Mouse (Mus musculus) T-helper 2 cell (primary cell): ENCODE results near the gene Ccr10.

Experiments
- in situ Hi-C: fragments of 300-600 bp; cut with MboI, MseI; formaldehyde crosslinking; loops from one replicate; pipeline ENCODE4 v1.15.1; 2025; ENCODE audit warnings: high pct_unique_total_duplicates

Ccr10 gene

DNA sequence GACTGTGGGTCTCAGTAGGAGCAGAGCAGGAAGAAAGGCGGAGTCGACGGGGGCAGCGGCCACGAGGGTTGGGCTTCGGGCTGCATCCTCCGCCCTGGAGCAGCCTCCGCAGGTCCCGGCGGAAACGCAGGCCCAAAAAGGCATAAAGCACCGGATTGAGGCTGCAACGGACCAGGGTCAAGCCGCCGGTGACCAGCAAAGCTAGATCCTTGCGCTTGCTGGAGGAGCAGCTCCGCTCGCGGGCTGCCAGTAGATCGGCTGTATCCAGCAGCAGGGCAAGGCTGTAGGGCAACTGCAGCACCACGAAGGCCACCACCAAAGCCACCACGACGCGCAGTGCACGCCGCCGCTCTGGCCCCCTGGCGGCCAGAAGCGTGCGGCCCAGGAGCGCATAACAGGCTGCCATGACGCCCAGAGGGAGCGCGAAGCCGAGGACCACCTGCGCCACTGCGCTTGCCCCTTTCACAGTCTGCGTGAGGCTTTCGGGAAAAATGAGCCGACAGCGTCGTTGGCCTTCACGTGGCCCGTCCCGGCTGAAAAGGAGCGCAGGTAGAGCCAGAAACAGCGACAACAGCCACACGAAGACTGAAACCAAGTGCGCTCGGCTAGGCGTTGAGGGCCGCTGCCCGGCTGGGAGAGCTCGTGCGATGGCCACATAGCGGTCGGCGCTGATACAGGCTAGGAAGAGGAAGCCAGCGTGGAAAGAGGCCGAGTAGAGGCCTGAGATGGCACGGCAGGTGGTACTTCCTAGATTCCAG is 1.4 kb downstream of the Ccr10 start:
- in situ Hi-C loops: loop anchor here (10.0 kb wide), 1 partner anchor 629 kb away; the partner anchor contains the start of gene Ttc25

DNA sequence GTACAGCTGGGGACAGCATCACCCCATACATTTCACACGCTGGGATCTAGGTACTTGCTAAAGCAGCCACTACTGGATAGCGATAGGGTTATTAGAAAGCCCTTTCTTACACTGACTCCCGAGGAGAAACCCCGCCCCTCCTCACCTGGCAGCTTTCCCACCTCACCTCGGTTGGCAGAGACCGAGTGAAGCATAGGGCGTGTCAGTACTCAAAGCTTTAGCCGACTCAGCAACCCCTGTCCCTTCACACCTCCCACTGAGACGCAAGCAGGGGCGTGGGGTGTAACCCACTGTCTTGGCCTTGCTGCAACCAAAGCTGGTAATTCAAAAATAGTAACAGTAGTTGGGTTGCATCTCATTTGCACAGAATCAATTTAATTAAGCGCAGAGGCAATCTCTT is 2.1 kb downstream of the Ccr10 start:
- in situ Hi-C loops: loop anchor here (10.0 kb wide), 1 partner anchor 628 kb away; the partner anchor contains the start of gene Ttc25

DNA sequence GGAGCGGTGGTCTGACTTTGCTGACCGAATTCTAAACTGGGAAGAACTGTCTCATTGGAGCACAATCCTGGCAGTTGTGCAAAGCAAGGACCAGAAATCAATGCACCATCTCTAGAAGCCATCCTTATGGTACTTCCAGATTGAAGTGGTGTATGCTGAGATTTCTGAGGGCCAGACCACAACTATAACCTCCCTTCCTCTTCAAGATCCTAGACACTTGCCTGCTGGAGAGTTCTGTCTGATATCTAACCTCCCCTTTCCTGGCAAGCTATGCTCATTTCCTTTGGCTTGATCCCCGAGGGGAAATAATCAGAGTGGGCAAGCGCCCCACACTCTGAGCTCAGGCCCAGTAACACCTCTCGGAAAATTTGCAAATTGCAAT is 2.8 kb downstream of the Ccr10 start:
- in situ Hi-C loops: loop anchor here (10.0 kb wide), 1 partner anchor 628 kb away; the partner anchor contains the start of gene Ttc25

DNA sequence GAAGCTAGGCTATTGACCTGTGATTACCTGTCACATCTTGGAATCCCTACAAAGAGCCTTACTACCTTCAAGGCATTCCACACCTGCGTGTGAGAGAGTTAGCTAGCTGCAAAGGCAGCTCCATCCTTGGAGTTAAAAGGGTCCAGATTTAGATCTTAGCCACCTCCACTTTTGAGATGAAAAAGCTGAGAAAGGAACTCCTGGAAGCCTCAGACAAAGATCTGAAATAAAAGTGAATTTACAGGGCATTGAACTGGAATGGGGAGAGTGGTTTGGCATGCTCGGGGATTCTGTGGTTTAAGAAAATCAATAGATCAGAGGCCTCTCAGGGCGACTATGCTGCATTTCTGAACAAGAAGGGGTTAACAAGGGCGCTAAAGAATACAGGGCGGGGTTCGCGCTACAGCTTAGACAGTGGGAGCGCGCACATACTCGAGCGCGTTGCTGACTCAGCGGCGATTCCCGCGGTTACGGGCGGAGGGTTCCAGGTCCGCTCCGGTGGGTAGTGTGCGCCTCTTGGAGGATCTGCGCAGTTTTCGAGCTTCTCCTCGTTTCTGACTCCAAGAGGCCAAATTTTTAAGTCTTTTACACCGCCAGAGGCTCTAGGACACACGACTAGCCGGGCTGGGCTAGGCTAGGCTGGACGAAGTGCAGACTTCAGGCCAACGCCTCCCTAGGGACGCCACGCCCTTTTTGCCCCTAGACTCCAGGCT is 3.4 kb downstream of the Ccr10 start:
- in situ Hi-C loops: loop anchor here (10.0 kb wide), 1 partner anchor 627 kb away; the partner anchor contains the start of gene Ttc25

DNA sequence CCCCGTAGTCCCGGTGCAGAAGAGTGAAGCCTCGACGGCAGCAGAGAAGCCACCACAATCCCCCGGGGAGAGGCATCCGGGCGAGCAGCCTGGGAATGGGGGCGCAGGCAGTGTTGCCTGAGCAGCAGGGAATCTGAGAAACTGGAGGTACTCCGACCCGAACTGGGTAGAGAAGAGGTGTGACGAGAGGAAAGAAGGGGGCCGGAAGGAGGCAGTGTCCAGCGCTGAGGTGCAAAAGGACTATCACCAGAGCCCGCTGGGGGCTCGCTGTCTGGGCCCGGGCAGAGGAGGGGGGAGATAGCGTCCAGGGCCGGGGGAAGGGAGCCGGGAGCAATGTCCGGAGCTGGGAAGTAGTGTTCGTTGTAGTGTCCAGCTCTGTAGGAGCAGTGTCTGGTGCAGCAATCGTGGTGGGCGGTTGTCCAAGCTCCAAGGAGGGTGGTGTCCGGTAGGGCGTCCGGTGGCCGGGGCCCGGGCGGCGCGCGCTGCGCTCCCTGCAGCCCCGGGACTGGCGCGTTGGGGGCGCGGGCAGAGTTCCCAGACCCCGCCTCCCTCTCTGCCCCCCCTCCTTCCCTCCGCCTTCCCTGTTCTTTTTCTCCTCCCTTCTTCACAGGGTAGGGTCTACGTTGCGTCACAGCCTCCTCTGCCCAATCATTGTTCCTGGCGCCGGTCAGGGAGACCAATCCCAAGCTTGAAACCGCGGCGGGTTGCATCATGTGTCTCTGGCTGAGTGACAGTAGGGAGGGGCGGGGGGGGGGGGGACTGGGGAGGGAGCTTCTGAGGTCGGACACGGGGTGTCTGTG is 4.2 kb downstream of the Ccr10 start, which contains the start of gene Plekhh3:
TSS of gene Plekhh3 (minus strand) at position 541 of the 800 bp plus-strand sequence.
- in situ Hi-C loops: loop anchor here (10.0 kb wide), 1 partner anchor 626 kb away; the partner anchor contains the start of gene Ttc25

DNA sequence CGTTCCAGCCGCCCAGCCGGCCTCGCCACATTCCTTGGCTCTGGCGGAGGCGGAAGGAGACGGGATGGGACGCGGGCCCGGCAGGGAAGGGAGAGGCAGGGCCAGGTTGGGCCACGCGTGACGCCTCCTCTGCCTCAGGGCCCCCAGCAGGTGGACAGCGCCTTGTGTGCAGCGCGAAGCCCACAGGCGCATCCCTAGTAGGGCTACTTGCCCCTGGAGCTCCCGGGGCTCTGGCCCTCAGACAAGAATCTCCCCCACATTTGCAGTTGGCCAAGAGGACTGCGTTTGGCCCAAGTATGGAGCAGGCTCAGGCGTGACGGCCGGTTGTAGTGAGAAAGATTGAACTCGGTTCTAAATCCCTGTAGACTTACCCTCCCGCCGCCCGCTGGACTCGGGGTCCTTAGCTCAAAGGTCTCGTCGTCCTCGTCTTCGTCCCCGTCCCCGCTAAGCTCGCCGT is 4.9 kb downstream of the Ccr10 start, which contains the start of gene Cntnap1:
TSS of gene Cntnap1 (plus strand) at position 170 of the 457 bp plus-strand sequence.
- in situ Hi-C loops: loop anchor here (10.0 kb wide), 1 partner anchor 626 kb away; the partner anchor contains the start of gene Ttc25

DNA sequence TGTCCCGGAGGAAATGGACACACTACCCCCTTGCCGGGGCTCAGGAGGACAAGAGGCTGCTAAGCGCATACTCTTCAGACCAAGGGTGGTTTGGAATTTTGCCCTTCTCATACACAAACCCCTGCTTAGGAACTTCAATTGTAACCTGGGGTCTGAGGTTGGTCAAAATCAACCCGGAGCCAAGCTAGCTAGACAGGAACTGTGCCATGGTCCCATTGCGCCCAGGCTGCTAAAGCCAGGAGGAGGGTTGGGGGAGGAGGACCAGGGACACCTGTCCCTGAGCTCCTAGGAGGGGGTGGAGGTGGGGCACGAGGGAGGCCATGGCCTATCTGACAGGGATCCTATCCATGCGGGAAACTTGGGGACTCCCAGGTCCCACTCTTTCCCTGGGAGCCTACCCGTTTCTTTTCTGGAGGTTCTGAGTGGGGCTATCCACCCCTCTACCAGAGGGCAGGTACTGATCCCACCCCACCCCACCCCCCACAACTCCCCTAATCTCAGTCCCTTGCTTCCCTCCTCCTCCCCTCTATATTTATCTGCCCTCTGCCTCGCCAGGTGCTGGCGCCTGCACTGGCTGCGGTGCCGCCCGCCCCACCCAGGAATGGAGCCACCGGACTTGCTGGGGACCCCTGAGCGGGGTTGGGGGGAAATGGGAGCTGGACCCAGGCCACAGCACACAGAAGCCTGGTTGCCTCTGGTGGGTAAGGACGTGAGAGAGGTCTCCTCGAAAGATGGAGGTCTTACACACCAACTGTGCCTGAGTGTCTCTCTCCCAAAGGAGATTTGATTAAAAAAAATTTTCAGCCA is 5.7 kb downstream of the Ccr10 start:
- in situ Hi-C loops: loop anchor here (10.0 kb wide), 1 partner anchor 625 kb away; the partner anchor contains the start of gene Ttc25

DNA sequence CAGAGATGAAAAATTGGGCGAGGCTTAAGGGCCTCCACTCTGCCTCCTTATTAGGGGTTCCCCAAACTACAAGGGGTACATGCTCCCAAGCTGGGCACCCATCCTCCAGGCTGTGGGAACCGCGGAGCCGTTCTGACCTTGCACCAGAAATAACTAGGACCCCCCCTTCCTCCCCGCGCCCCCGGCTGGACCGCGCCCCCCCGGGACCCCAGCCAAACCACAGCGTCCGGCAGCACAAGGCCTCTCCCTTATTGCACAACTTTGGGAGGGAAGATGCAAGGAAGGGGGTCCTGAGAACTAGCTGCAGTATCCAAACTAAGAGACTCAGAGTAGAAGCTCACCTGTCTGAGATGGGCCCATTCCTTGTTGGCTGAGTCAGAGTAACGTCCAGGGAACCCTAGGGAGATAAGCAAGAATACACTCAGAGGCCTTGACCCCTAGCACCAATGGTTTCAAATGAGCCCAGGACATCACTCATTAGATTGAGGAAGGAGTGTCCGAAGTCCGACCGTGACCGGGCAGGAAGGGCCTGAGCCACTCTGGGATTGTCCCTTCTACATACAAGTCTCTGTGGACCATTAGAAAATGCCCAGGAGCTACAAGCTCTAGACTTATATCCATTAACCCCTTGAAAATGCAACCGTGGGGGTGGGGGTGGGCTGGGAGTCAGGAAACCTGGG is 6.8 kb downstream of the Ccr10 start:
- in situ Hi-C loops: no loop called here

DNA sequence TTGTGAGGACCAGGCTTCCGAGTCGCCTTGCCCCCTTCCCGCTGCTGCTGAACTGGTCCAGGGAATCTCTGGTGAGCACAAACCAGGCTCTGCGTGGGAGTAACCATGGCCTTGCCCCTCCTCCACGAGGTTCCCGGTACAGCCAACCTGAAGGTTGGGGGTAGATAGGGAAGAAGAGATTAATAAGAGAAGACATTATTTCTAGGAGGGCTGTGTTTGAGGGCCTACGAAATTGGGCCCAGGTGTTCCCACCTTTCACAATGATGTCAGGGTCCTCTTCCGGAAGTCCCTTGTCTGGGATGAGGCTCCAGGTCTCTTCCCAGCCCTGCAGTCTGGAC is 7.3 kb downstream of the Ccr10 start:
- in situ Hi-C loops: no loop called here

DNA sequence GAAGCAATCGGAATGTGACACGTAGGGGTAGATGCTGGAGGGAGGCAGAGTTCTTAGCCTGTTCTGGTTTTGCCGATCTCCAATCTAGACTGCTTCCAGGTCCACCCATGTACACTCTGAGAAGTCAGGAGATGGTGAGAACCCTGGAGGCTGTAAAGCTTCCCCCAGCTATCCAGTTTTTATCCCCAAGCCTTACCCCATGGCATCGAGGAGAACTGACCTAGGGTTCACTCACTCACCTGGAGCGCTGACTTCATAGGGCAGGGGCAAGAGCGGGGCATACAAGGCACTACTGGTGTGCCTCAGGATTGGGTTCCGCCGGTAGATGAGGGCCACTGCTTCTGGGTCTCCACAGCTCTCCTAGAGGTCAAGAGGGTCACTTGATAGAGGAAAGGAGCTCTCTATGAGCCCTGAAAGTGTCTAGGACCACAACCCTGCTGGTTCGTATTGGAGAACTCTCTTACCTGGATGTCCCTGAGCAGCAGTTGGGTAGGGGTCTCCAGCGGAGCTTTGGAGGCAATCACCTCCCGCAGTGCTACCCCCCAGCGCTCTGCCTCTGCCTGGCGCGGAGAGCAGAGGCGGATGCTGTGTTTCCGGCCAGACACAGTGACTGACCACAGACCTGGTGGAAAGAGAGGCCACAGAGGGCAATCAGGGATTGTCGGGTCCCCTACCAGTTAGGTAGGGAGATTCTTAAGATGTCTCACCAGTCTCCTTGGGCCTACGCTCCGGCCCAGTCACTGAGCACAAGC is 7.9 kb downstream of the Ccr10 start:
- in situ Hi-C loops: no loop called here

DNA sequence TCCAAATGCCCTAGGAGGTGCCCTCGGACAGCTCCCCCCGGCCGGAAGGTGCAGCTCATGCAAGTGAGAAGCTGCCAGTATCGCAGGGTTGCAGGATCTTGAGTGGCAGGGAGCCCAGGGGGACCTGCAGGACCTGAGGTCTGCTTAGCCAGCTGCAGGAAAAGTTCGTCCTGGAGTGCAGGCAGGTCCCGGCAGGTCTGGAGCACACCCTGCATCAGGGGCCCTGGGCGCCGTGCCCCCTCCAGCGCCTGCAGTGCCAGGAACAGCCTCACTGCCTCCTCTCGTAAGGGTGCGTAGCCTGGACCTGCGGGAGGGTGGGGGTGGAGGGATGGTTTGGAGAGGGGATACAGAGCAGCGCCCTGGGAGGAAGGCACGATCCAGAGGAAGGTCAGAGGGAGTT is 8.9 kb downstream of the Ccr10 start:
- in situ Hi-C loops: no loop called here

DNA sequence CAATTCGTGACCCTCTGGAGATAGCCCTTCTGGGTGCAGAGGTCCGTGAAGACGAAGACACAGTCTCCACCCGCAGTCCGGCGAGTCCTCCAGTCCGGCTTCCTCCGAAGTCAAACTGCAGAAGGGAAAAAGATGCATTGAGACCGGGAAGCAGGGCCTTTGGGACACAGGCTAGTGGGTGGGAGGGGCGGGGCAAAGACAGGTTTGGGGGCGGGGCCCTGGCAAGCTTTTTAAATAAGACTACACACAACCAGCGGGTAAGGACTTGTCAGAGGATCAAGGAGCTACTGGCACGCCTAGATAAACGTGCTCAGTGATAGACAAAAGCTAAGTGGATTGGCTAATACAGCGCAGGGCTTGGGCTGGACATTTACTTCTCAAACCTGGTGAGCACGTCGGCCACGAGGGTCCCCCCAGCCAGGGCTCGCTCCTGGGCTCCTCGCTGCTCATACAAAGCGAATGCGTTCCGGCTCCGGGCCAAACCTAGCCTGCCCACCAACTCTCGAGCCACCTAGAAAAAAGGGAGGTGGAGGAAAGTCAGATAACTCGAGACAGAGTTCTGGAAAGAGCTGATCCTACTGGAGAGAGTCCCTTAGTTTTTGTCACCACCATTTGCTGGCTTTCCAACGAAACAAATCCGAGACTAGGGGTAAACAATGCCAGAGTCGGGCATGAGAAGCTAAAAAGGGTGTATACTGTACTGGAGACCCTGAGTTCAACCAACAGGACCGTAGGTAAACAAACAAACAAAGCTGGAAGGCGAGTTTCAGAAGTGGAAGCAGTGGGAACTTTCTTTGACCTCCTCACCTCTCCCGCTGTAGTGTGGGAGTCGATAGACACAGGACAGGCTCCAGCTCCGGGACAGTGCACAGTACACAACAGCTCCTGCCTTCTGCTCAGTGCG is 10.3 kb downstream of the Ccr10 start:
- in situ Hi-C loops: loop anchor here (5.0 kb wide), 1 partner anchor 43 kb away; no protein-coding TSS in a partner anchor

DNA sequence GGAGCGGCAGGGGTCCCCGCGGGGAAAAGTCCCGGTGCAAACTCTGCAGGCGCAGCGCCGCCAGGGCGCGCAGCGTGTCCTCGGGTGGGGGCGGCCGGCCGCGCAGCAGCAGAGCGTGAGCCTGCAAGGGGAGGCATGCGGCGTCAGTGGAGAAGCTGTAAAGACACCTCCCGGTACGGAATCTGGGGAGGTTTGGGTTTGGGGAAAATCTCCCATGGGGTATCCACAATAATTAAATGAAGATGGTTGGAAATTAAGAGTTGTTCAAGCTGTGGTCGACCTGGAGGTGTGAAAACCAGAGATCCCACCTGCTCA is 10.9 kb downstream of the Ccr10 start:
- in situ Hi-C loops: loop anchor here (5.0 kb wide), 1 partner anchor 42 kb away; no protein-coding TSS in a partner anchor

DNA sequence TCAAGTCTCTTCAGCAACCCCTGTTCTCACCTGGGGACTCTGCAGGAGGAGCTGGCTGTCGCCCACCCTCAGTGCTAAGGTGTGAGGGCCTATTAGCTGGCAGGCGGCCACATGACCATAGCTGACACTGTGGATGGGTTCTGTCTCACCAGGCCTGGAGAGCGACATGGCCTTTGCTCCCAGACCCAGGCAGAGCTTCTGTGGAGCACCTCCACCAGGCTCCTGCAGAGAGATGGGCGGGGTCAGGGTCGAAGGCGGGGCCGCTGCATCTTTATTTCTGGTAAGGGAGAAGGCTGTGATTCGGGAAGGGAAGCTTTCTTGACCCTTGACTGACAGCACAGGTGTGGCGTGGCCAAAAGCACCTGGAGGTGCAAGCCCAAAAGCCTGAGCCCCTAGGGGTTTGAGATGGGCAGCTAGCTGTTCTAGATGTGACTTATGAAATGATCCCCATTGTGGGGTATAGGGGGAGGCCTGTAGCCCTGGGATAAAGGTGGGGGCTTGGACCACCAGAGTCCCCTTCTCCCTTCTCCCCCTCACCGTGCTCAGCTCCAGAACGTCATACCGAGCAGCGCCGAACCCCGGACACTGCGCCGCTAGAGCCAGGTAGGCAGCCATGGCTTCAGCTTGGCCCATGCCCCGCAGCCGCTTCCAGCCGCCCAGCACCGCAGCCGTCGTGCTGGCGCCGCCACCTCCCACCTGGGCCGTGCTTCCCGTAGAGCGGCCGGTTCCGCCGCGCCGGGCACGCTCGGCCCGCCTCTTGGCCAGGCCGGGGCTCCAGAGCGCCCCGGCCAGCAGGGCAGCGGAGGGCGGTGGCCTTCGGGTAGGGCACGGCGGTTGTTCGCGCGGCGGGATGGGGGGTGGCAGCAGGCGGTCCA is 11.5 kb downstream of the Ccr10 start:
- in situ Hi-C loops: loop anchor here (5.0 kb wide), 1 partner anchor 41 kb away; no protein-coding TSS in a partner anchor

DNA sequence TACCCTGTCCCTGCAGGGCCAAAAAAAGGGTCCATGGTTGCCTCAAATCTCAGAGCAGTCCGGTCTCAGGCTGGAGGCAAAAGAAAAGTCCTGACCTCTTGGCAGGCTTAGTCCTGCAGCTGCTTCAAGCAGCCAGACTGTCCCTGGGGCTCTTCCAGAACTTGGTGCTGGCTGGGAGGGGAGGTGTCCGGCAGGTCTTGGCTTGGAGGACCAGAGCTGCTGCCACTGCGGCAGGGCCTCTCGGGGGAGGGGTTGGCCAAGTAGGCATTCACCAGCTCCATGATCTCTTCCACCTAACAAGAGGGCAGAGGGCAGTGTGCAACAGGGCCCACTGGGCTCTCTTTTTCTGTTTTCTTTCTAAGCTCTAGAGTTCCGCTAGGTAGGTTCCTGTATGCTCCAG is 12.5 kb downstream of the Ccr10 start:
- in situ Hi-C loops: loop anchor here (5.0 kb wide), 1 partner anchor 40 kb away; no protein-coding TSS in a partner anchor

DNA sequence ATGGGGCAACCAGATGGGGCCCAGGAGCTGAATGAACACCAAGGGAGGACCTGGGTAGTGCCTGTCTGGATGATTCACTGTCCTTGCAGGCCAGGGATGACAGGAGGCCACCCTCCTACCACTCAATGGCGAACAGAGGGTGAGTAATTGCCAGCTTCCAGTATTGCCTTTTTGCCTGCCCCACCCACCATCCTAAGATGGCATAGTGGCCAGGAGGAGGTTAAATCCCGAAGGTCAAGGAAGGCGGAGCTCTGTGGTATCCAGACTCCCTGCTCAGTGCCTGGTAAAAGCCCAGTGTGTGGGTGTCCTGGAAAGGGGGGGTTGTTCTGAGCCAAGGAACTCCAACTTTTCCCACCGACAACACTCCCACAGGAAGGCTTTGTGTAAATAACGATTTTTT is 12.9 kb downstream of the Ccr10 start:
- in situ Hi-C loops: loop anchor here (5.0 kb wide), 1 partner anchor 40 kb away; no protein-coding TSS in a partner anchor

DNA sequence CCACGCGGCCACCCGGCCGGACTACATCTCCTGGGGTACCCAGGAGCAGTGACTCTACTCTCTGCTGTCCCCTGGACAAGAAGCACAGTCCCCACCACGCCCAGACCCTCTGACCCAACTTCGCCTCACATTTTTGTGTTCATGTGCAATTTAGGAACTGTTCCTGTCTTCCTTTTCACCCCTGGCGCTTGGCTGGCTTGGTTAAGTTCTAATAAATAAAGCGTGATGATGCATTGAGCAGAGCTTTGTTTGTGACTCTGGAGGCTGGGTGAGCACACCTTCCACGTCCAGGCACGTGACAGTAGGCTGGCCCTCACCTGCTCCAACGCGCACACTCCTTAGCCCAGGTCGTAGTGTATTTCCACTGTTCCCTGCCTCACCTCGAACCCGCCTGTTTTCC is 13.7 kb downstream of the Ccr10 start:
- in situ Hi-C loops: loop anchor here (5.0 kb wide), 1 partner anchor 39 kb away; no protein-coding TSS in a partner anchor
